Mouse (Mus musculus) lung, postnatal 4 days (tissue): ENCODE data around the gene Prss35.
A peak's percentile ranks its signal among the peaks of the same experiment; 100 is the strongest.

Source experiments
- DNase-seq, 2 experiments: peaks; one replicate each; pipeline ENCODE4 v3.0.0; 2021

Gene Prss35

DNA sequence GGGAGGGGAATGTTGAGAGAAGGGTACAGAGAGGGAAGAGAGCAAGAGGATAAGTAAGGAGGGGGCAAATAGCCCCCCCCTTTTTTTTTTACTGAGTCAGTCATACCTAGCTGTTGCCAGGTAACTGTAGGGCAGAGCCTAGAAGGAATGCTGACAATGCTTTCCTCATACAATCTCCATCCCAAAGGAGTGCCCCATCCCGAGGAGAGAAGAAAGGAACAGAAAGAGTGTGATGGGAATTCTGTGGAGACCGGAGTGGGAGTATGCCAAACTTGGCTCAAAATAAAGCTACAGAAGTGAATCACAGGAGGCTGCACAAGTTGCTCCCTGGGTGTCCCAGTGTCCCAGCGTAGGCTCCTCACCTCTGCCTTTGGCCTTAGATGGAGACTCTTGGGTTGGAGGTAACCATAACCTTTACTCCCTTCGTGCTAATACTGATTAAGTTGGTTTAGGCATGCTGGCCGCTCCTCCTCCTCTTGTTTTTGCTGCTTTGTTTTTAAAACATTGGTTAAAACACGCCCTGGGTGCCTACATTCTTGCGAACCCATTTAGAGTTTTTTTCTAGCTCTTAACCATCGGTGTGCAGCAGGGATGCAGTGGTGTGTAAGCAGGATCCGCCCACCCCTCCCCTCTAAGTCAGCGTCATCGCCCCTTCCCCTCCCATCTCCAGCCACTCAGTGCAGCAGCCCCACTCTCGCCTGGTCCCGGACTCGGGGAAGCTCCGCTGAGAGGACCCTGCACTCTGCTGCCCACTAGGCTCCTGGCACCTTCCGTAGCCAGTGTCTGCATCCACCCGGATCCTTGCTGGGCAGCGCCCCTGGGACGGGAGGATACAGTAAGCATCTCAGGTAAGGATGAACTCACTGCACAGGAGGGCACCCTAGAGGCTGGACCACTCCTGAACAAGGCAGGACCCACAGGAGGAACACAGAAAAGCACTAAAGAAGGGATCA, at the start of gene Prss35:
Gene Prss35 (plus strand): TSS at position 691 of the 953 bp plus-strand sequence.
- peak; percentile 48 to 63 for DNase-seq

GRCm38 (mm10) chr9:86693935-86694334, 49.5 kb upstream of the Prss35 start:
- DNase-seq = no peak

- DNase-seq = no peak
Measured at GRCm38 (mm10) chr9:86694644-86695043, 48.8 kb upstream of the Prss35 start.

- peak; percentile 48 to 58 for DNase-seq
Measured at GRCm38 (mm10) chr9:86695199-86695817, 48.1 kb upstream of the Prss35 start.

- DNase-seq = peak; percentile 64 to 72
Measured at GRCm38 (mm10) chr9:86695818-86696261, 47.6 kb upstream of the Prss35 start, which contains the start of gene Me1. Gene Me1 (minus strand): TSS chr9:86695953.

GRCm38 (mm10) chr9:86701264-86701663, 42.2 kb upstream of the Prss35 start:
- DNase-seq = peak in 1 of 2 experiments; percentile 32

- DNase-seq = peak; percentile 35 to 39
Measured at GRCm38 (mm10) chr9:86701844-86702243, 41.6 kb upstream of the Prss35 start.

DNA sequence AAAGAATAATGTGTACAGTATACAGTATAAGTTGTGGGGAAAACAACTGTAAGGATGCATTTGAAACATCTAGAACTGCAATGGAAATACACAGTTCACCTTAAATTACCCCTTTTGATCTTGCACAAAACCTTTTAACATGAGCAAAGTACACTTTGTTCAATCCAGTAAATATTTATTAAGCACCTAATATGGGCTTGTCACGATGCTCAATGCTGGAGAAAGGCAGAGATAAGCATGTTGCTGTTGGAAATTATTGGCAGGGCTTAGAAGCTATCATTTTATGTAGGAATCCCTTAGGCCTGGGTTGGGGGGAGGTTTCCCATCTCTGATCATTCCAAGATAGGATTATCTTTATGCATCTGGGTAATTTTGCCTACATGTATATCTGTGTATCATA, 36.0 kb upstream of the Prss35 start:
- no peak for DNase-seq

DNA sequence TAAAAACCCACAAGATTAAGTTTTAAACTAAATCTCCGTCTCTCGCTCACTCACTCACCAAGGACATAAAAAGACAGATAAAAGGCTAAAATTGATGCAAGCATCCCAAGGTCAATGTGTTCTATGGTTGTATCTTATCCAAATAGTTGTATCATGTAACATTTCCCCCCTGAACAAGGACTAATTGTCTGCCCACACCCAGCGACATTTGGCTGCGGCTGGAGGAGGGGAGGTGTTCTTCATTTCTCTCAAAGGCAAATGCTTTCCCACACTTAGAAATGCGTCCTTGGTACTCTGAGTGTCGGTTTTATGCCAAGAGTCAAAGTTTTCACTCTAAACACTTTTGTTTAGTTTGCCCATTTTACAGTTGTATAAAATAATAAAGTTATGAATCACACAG, 34.5 kb upstream of the Prss35 start:
- no peak for DNase-seq

- no peak for DNase-seq
Measured at GRCm38 (mm10) chr9:86710091-86710634, 33.3 kb upstream of the Prss35 start.

DNA sequence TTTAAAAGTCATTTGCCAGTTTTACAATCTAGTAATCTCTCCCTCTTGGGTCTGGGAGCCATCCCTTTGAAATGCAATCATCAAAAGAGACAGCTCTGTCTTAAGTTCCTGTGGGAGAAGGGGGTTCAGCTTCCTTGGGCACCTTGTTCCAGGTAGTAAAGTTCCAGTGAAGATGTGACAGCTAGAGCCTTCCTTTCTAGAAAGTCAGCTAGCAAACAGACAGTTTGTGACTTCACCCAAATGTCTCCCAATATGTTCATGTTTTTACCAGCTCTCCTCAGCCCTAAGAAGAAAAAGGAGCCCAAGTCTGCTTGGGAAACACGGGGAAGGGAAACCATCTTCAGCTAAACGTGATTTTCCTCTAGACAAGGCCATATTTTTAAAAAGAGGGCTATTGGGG, 30.8 kb upstream of the Prss35 start:
- DNase-seq = no peak

DNA sequence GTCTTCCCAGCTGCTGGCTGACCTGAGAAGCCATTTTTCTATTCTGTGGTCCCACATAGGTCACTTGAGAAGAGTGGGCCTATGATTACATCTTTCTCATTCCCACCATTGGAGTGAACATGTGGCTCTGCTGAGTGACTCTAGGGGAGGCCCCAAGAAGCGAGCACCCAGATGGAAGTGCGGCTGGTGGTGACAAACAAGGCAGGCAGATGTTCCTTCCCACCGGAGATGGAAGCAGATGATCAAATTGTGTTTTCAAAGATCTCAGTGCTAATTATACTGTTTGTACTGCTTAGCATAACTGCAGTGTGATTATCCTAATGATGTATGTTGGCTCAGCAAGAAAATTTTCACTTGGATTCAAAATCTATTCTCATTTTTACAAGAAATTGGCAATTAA, 29.4 kb upstream of the Prss35 start:
- no peak for DNase-seq

- DNase-seq = no peak
Measured at GRCm38 (mm10) chr9:86716540-86716939, 26.9 kb upstream of the Prss35 start.

GRCm38 (mm10) chr9:86717119-86717518, 26.3 kb upstream of the Prss35 start:
- no peak for DNase-seq

GRCm38 (mm10) chr9:86720227-86720626, 23.2 kb upstream of the Prss35 start:
- DNase-seq = no peak

DNA sequence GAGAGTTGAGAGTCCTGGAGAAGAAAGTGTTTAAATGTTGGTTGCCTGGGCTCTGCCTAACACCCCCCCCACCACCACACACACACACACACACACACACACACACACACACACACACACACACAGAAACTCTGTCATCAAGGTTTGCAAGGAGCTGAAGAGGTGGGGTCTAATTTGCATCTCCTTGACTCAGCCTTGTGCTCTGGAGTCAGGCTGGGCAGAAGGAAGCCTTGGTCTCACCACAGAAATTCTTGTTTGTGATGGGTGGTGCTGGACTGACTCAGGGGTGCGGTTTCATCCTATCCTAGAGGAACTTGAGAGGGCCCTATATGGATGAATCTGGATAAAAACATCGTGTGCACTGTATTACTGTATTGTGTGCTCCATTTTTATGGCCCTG, 22.7 kb upstream of the Prss35 start:
- DNase-seq = no peak

DNA sequence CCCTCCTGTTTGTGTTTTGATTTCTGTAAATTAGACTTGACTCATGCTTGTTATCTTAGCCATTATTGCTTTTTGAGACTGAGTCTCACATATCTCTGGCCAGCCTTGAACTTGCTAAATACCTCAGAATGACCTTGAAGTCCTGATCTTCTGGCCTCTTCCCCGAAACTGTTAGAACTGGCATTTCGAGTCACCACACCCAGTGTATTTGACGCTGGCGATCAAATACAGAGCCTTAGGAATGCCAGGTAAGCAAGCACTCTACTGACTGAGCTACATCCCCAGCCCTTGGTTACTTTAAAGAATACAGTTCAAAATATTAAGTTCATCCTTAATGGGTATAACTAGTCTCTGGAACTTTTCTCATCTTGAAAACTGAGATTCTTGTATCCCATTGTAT, 18.4 kb upstream of the Prss35 start:
- no peak for DNase-seq

DNA sequence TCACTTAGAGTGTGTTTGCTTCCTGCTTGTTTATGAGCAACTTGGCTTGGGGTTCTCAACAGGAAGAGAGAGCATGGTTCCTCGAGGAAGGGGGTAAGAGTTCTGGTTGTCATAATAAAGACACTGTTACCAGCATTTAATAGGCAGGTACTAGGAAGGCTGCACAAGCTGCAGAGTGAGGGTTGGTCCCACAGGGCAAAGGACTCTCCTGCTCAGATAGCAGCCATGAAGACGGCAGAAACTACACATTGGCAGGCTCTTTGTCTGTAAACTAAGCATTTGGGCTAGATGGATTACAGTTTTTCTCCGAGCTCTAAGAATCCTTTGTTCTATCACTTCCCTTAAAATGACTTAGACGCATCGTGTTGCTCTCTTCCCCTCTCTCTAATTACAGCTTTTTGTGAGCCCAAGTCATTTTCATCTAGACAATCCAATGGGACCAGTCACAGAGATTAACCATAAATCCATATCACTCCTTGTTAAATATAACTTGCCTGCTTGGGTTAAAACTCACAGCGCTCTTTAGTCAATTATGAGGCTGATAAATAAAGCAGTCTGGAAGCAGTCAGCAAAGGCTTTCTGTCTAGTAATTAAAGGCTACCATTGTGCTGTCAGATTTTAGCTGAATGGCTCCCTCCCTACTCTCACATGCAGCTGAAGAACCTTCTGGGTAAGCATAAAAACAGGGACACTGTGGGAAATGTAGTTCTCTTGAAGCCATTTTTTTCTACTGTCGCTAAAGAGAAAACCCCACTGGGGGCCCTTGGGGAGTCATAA, 17.7 kb upstream of the Prss35 start:
- DNase-seq = no peak

DNA sequence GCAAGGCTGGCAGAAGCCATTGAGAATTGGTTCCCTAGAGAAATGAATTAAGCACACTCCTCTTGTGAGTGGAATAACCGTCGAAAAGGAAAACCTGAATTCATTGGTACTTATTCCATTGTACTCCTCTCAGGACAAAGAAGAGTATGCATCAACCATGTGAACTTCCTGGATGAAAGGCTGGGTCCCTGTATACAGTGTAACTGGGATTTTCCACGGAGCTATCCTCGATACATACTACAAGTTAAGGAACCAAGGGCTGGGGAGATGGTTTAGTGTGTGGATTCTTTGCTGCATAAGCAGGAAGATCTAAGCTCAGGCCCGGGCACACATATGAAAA, 17.1 kb upstream of the Prss35 start:
- no peak for DNase-seq

DNA sequence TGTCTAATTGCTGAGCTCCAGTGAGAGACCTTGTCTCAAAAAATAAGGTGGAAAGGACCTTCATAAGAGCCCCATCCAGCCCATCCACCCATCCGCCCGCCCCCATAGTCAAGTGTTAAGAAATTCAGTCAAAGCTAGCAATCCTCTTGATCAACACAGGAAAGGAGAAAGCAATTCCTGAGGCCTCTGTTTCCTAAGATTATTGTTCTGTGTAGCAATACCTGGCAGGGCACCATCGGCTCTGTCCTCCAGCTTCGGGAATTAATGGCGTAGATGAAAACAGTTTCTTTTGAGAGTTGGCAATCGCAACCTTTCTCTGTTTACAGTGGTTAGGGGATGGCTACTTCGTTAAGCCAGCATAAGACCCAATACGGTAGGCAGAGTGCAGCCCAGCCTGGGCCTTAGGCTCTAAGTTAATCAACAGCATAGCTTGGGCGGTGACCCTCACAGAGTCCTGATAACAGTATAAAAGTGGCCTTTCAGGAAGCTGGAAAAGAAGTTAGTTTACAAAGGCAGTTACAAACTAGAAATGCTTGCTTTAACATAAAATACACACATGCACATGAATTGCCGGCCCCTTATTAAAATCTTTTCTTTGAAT, 15.1 kb upstream of the Prss35 start:
- DNase-seq = peak; percentile 31 to 32

GRCm38 (mm10) chr9:86729084-86729483, 14.4 kb upstream of the Prss35 start:
- DNase-seq = no peak

- no peak for DNase-seq
Measured at GRCm38 (mm10) chr9:86729811-86730210, 13.6 kb upstream of the Prss35 start.

- DNase-seq = no peak
Measured at GRCm38 (mm10) chr9:86734357-86734756, 9.1 kb upstream of the Prss35 start.
